Mouse (Mus musculus) kidney, adult 2 months (tissue): ENCODE measurements at regions not wholly inside any gene's neighbourhood (a gene's known extent, or its start where the extent isn't known, plus 50 kb on each side); places are given as distances from the start of the nearest gene placed in this dataset.

Experiments
- CTCF ChIP-seq: fragments of 200-500 bp; conservative IDR thresholded peaks from 2 replicates; pipeline ENCODE4 v1.5.1; 2011; ENCODE audit warnings: low read depth, mild to moderate bottlenecking, control low read depth, low read length, moderate library complexity, mixed read lengths; ENCODE audit not compliant: insufficient read depth, insufficient read length
- POLR2A ChIP-seq: fragments of 200-500 bp; IDR thresholded peaks from one replicate; pipeline ENCODE4 v1.6.1; 2011; ENCODE audit warnings: low read depth, low read length, control low read depth

GRCm38 (mm10) chr1:45587351-45588025 lies 84.4 kb upstream of the Col5a2 start:
- no peak for TF ChIP-seq CTCF
- no peak for TF ChIP-seq POLR2A
